Mouse (Mus musculus) G1E (cell line): ENCODE data around the gene Tex26. TPM values are rescaled to one million over a fixed set of nuclear protein-coding genes. Genes with fewer than 3 reads are reported as not detected.

Source experiments
- ATAC-seq: 2 replicates; pipeline ENCODE4 v1.8.0; 2016; ENCODE audit warnings: mild to moderate bottlenecking; ENCODE audit not compliant: insufficient number of reproducible peaks, poor library complexity, low FRiP score, severe bottlenecking; ENCODE audit errors: extremely low read depth
- DNase-seq: peaks from one replicate; pipeline ENCODE4 v3.0.0; 2012; ENCODE audit warnings: low spot score
- H3K27me3 ChIP-seq: 2 replicates; pipeline ENCODE4 v1.6.1; 2012; ENCODE audit warnings: mild to moderate bottlenecking, low read length, inconsistent platforms; ENCODE audit not compliant: insufficient read depth
- H3K36me3 ChIP-seq: replicated peaks from 2 replicates; pipeline ENCODE3; 2012; ENCODE audit warnings: mild to moderate bottlenecking, inconsistent platforms
- H3K4me1 ChIP-seq: 2 replicates; pipeline ENCODE4 v1.6.1; 2012; ENCODE audit warnings: low read depth, low read length, inconsistent platforms, mixed read lengths; ENCODE audit not compliant: insufficient read depth
- H3K4me3 ChIP-seq: 2 replicates; pipeline ENCODE4 v1.5.1; 2012; ENCODE audit warnings: low read depth, mild to moderate bottlenecking, inconsistent platforms, low read length, moderate library complexity, mixed read lengths
- H3K9me3 ChIP-seq: replicated peaks from 2 replicates; pipeline ENCODE4 v1.6.1; 2012; ENCODE audit warnings: inconsistent platforms
- CTCF ChIP-seq: IDR thresholded peaks from 2 replicates; pipeline ENCODE4 v1.5.1; 2012; ENCODE audit warnings: low read depth, low read length, inconsistent platforms, mixed read lengths
- GATA1 ChIP-seq: IDR thresholded peaks from 2 replicates; pipeline ENCODE4 v1.6.1; 2012; ENCODE audit warnings: borderline replicate concordance, low read length, inconsistent platforms, mixed read lengths
- GATA2 ChIP-seq: IDR thresholded peaks from 2 replicates; pipeline ENCODE4 v1.6.1; 2012; ENCODE audit warnings: low read depth, low read length, inconsistent platforms, borderline replicate concordance
- POLR2AphosphoS5 ChIP-seq: IDR thresholded peaks from 2 replicates; pipeline ENCODE4 v1.6.1; 2012; ENCODE audit warnings: low read depth, low read length, inconsistent platforms; ENCODE audit not compliant: insufficient replicate concordance
- TAL1 ChIP-seq: conservative IDR thresholded peaks from 2 replicates; pipeline ENCODE4 v1.6.1; 2012; ENCODE audit warnings: low read depth, low read length, inconsistent platforms, mixed read lengths
- polyA plus RNA-seq: library from polyadenylated mRNA; stranded (reverse); fragments of >175 nt; gene quantifications from 2 replicates; pipeline ENCODE4 v1.2.3, GENCODE M21; 2012
- total RNA-seq, 2 experiments: library from RNA; stranded (forward) in 1 of 2; stranded (reverse) in 1 of 2; fragments of 200-1000 nt in 1 of 2; fragments of >200 nt in 1 of 2; fragmentation: Nextera tagmentation in 1 of 2; gene quantifications; 2 replicates each; pipeline ENCODE4 v1.2.3; 2014 to 2017

Tex26 gene
- total and polyA plus RNA-seq, 3 experiments = 0.44 TPM; not detected in 2

DNA sequence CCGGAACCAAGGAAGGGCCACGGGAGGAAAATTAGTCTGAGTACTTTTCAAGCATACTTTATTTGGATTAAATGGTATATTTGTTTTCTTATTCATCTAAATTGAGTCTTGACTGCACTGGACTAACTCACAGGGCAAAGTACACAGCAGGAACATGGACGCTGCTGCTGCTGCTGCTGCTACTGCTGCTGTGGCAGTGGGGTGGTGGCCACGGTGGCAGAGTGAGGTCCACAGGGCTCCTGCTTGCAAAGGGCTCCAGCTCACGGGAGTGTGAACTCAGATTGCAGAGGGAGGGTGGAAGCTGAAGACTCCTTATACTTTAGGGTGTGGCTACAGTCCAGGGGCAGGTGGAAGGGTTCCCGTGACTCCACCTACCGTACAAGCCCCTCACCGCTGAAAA is 65.5 kb downstream of the Tex26 start:
- TF ChIP-seq GATA2 (no peak), CTCF (no peak), GATA1 (no peak), POLR2AphosphoS5 (no peak), TAL1 (no peak)
- no peaks in the 10 kb centered on the region for H3K36me3 ChIP-seq
- H3K4me1 ChIP-seq = no peaks in the 10 kb centered on the region
- H3K4me3 ChIP-seq = no peak overlapping the region
- ATAC-seq (no peak), DNase-seq (no peak)
- H3K9me3 ChIP-seq = peaks cover 68% of the 10 kb centered on the region
- no peaks in the 10 kb centered on the region for H3K27me3 ChIP-seq

DNA sequence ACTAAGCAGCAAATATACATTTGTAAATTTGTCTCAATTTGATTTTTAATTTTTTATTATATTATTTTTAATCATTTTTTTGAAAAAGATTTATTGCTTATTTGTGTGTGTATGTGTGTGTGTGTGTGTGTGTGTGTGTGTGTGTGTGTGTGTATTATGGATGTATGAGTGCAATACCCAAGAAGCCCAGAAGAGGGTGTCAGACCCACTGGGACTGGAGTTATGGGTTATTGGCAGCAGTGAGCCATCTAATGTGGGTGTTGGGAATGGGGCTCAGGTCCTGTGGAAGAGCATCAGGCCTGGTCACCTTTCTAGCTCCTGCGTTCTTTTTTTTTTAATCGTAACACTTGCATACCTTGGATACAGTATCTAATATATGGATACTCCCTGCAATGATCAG is 66.6 kb downstream of the Tex26 start:
- Histone ChIP-seq H3K36me3 (no peaks in the 10 kb centered on the region), H3K4me3 (no peak overlapping the region), H3K27me3 (no peaks in the 10 kb centered on the region), H3K4me1 (no peaks in the 10 kb centered on the region), H3K9me3 (peaks cover 69% of the 10 kb centered on the region)
- TF ChIP-seq TAL1 (no peak), POLR2AphosphoS5 (no peak), GATA2 (no peak), CTCF (no peak), GATA1 (no peak)
- DNase-seq (no peak), ATAC-seq (no peak)

DNA sequence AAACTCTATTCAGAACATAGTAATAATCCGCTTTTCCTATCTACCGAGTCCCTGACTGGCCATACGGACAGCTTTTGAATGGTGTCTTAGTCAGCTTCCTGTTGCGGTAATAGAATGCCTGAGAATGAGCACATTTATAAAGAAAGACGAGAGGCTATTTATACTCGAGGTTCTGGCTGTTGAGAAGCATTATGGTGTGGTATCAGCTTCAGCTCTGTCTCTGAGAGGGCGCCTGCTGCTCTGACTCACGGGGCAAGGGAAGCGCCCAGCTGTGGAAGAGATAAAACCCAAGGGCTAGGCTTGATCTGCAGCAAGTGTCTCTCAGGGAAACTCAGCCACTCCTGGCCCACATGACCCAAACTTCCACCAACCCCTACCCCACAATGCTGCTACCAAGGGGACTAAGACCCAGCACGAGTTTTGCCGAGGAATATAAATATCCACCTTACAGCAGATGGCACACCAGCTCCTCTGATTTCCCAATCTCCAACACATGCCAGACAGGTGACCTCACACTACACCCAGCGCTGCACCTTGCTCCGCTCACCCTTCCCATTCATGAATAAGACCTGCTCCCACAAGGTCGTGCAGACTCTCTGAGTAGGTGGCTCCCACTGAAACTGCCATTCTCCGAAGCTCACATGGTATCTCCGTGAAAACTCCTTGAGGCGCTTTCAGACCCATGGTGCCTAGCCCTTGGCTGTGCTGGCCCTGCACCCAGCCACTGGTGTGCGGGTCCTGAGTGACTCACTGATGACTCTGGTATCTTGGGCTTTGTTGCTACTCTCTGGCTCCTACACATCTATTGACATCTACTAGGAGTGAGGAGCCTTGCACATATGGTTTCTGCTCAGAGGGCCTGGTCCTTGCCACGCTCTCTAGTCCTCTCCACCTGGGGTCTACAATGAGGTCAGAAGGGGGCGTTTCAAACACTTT is 68.9 kb downstream of the Tex26 start:
- H3K4me1 ChIP-seq = no peaks in the 10 kb centered on the region

GRCm38 (mm10) chr5:149510323-149510722 is 70.9 kb downstream of the Tex26 start:
- H3K4me3 ChIP-seq = no peak overlapping the region
- DNase-seq (no peak), ATAC-seq (no peak)
- no peaks in the 10 kb centered on the region for H3K27me3 ChIP-seq
- H3K36me3 ChIP-seq = no peaks in the 10 kb centered on the region
- peaks cover 63% of the 10 kb centered on the region for H3K9me3 ChIP-seq
- TF ChIP-seq POLR2AphosphoS5 = no peak
- no peak for TF ChIP-seq TAL1
- TF ChIP-seq GATA2 = no peak
- TF ChIP-seq GATA1 = no peak
- TF ChIP-seq CTCF = no peak
- no peaks in the 10 kb centered on the region for H3K4me1 ChIP-seq

More for the DNA sequence above, 68.9 kb downstream of the Tex26 start:
- no peaks in the 10 kb centered on the region for H3K36me3 ChIP-seq
- peaks cover 63% of the 10 kb centered on the region for H3K9me3 ChIP-seq
- DNase-seq (no peak), ATAC-seq (no peak)
- no peaks in the 10 kb centered on the region for H3K27me3 ChIP-seq
- H3K4me3 ChIP-seq = no peak overlapping the region
- no peak for TF ChIP-seq GATA2
- no peak for TF ChIP-seq CTCF

GRCm38 (mm10) chr5:149512695-149513094 is 73.2 kb downstream of the Tex26 start:
- Histone ChIP-seq H3K27me3 (no peaks in the 10 kb centered on the region), H3K4me3 (no peak overlapping the region), H3K36me3 (no peaks in the 10 kb centered on the region), H3K4me1 (no peaks in the 10 kb centered on the region), H3K9me3 (peaks cover 60% of the 10 kb centered on the region)
- DNase-seq (no peak), ATAC-seq (no peak)
- TF ChIP-seq GATA1 (no peak), GATA2 (no peak), CTCF (no peak), TAL1 (no peak), POLR2AphosphoS5 (no peak)

DNA sequence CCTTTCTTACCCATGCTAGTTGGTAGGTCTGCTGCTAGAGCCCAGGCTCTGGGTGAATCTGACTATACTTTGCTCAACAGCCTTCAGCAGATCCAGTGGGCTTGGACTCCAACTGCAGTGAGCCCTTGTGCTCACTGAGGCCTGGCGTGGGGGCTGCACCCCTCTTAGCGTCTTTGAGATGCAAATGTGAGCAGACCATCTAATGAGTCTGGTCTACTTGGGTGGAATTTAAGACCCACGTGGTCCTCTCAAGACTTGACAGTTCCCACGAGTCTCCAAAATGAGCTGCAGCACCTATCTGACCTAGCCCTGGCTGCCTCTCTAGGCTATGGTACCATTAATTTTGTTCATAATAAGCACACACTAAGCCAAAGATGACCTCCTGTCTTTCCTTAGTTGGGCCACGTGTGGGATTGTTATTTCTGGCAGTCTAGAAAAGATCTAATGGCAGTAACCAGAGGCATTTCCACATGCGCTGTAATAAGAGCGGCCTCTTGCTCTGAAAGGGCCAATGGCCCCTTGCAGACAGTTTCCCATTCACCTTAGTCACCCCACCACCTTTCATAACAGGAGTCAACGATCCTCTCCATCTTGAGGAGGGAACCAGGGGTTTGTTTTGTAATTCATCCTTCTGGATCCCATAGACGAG is 74.1 kb downstream of the Tex26 start:
- H3K36me3 ChIP-seq = no peaks in the 10 kb centered on the region
- ATAC-seq (no peak), DNase-seq (no peak)
- peaks cover 62% of the 10 kb centered on the region for H3K9me3 ChIP-seq
- H3K4me3 ChIP-seq = no peak overlapping the region
- H3K27me3 ChIP-seq = no peaks in the 10 kb centered on the region
- H3K4me1 ChIP-seq = no peaks in the 10 kb centered on the region
- no peak for TF ChIP-seq CTCF
- no peak for TF ChIP-seq TAL1
- TF ChIP-seq GATA1 = no peak
- no peak for TF ChIP-seq POLR2AphosphoS5
